Mouse (Mus musculus): ENCODE measurements around the gene Pigk.

The Pigk gene

GRCm38 (mm10) chr3:152713991-152714902, at the start of gene Pigk:
Gene Pigk, plus strand, starts transcription at chr3:152714100.
- peak; percentile 96 for DNase-seq (ENCODE audit: low read depth)

DNA sequence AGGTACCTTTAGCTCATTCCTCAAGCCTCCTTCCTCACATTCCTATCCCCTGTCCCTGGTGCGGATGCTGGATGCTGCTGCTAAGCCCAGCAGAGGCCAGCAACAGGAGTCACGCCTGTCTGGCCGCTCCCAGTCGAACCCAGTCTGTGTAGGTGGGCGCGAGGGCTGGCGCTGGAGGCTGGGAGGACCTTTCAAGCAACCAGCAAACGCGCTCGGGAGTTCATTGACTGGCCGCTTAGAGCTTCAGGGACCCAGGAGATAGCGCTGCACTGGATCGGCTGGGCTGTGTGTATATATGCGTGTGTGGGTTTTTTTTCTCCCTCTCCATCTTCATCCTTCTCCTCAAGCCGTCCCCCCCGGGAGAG, 46.9 kb upstream of the Pigk start:
- no peak for DNase-seq (ENCODE audit: low read depth)

DNA sequence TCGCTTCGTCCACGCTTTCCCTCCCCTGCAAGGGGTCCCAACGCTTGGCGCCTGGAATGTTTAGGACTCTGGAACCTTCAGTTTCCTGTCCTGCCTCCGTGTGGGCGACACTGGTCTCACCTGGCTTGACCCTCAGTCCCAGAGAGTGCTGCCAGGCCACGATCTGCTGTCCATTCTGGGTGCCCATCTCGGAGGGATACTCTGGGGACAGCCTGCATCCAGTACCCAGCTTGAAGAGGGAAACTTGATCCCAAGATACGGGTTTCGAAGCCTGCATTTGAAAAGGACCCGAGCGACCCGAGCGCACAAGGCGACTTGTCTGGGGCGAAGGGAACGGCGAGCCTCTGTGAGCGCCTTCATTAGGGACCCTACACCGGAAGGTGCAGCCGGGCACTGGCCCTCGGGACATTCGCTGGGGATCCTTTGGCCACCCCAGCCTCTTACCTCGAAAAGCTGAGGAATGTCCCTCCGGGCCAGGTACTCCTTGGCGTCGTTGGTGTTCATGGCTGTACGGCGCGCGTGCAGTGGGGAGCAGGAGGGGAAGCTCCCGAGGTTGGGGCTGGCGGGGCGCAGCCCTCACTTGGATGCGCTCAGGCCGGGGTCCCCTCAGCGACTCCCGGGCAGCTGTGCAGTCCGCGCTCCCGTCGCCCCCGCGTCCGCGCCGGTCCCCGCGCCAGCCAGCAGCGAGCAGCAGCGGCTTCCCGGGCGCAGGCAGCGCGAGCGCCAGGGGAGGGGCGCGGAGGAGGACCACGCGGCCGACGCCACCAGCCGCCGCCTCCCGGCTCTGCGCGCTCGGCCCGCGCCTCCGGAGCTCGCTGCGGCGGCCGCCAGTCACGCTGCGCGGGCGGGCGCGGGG, 46.3 kb upstream of the Pigk start:
- DNase-seq (ENCODE audit: low read depth): no peak

DNA sequence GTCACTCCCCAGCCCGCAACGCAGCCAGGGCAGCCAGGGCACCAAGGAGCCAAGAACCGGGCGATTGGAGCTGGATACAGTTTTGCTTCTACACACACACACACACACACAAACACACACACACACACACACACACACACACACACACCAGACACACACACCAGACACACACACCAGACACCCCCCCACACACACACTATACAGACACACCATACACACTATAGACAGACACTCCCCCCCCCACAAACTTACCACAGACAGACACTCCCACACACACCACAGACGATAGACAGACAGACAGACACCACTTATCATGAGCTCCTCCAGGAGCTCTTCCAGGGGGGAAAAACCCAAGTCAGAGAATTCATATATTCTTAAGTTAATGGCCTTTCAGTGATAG, 45.7 kb upstream of the Pigk start, which contains the start of gene Ak5:
Ak5 (minus strand) TSS at position 122 of the 400 bp plus-strand sequence.
- DNase-seq (ENCODE audit: low read depth): no peak

DNA sequence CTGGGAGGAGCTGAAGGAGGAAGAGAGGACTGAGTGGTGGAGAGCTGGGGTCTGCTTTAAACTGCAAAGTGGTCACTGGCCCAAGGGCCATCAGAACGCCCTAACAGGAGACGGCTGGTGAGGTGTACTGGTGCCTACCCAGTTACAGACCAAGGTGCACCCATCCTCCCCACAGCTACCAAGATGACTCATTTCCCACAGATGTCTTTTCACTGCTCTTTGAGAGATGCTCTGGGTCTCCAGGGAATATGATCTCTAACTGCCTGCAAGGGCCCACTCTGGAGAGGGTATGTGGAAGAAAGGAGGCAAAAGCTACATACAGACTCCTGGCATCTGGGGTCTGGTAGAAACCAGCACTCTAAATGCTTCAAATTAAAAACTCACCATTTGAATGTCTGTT, 45.1 kb upstream of the Pigk start:
- no peak for DNase-seq (ENCODE audit: low read depth)

DNA sequence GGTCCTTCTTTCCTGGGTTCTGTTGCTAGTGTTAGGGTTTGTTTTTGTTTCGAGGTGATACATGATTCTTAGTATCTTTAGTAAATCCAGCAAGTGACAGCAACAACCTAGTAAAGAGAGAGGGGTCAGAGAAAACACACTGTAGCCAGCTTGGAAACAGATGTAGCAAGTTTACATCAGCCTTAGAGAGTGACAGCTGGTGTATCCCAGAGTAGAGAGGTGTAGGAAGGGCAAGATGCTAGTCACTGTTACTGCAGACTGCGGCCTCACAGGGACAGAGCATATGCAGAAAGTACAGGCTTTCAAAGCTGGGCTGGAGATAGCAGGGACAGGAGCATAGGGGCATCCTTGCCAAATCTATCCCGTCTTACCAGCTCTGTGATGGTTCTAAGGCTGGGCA, 44.1 kb upstream of the Pigk start:
- DNase-seq (ENCODE audit: low read depth): no peak

DNA sequence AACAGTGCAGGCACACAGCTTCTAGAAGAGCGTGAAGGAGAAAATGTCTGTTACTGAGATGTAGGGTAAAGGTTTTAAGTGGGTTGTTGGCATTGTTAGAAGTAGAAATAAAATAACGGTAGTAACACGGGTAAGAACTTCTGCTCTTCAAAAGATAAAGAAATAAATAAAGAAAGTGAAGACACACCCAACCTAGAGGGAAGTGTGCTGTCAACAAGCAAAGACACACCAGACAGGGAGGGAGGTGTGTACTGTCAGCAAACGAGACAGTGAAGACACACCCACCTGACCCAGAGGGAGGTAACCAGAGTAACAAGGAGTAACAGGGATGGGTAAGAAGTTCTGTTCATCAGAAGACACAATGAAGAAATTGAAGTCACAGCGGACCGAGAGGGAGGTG, 39.2 kb upstream of the Pigk start:
- DNase-seq (ENCODE audit: low read depth): no peak

DNA sequence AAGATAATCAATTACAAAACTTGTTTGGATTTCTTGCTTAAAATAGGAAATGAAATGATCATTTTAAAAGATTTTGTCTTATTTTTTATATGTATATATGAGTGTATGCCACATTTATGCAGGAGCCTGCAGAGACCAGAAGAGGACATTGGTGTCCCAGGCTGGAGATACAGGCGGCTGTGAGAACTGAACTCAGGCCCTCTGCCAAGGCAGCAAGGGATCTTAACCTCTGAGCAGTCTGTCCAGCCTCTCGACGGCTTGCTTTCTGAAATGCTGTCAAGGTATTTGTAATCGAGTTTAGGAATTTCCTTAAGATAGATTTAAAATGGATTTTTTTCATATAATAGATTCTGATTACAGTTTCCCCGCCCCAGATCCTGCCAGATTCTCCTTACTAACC, 25.4 kb upstream of the Pigk start:
- DNase-seq (ENCODE audit: low read depth): no peak

DNA sequence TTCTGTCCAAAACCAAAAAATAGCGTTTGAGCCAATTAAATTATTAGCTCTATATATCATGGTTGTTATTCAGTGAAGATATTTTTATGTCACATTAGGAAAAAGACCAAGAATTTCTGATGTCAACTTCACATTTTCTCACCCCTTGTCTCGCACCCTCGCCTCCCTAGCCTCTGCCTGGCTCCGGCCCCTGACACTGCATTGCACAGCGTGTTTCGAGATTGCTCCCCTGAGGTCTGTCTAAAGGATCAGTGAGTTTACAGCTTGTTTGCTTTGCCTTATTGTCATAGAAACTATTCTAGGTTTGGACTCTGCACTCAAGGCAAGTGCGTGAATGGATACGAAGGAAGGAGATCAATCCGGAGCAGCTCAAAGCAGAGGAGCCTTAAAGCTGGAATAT, 24.8 kb upstream of the Pigk start:
- DNase-seq (ENCODE audit: low read depth): no peak

GRCm38 (mm10) chr3:152694950-152695349, 18.9 kb upstream of the Pigk start:
- no peak for DNase-seq (ENCODE audit: low read depth)

DNA sequence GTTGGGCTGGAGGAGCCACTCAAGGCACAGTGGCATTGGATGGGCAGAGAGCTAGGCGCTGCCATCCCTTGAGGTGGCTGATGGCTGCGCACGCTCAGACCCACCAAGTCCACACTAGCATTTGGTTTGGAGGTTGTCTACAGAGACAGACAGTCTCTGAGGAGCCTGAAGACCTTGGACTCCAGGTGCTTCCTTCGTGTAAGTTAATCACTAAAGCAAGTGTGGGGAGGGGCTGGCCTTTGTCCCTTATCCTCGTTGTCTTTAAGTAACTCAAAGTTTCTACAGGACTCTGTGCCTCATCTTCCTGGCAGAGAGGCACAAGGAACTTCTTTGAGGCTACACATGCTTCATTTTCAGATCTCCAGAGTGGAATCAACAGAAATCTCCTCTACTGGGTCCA, 15.9 kb upstream of the Pigk start:
- no peak for DNase-seq (ENCODE audit: low read depth)

DNA sequence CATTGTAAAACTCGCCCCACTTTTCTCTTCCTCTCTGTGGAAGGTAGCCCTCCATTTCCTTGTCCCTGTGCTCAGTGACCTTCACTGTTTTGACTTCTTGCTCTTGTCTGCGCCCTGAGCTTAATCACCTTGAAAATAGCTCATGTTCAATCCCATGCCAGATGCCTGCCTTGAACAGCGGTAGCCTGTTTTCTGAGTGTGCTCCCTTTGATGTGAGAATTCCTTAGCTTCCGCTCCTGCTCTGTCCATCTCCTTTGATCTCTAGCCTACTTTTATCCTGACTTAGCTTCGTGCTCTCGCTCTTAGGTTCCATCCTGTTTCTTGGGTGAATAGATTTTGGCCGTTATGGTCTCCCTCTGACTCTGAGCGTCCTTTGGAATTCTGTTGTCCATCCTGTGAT, 14.6 kb upstream of the Pigk start:
- no peak for DNase-seq (ENCODE audit: low read depth)

GRCm38 (mm10) chr3:152701536-152701935, 12.4 kb upstream of the Pigk start:
- DNase-seq (ENCODE audit: low read depth): peak; percentile 42

DNA sequence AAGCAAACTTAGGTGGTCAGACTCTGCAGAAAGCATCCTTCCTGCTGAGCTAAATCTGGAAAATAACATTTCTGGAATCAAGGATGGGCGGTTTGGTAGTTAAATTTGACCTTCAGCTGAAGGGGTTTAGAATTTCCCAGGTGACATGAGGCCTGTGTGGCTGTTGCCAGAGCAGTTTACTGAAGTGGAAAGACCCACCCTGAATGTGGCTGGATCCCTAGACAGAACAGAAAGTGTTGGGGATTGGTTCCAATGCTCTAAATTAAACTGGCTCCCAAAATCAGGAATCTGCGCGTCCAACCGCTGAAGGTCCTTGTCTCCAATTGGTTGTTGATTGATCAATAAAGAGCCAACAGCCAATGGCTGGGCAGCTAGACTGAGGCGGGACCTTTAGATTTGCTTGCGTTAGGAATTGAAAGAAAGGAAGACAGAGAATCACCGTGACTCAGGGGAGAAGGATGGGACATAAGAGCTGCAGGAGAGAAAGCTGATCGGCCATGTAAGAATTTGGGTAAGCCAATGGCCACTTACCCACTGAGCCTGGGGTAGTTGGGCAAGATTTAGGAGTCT, 11.5 kb upstream of the Pigk start:
- DNase-seq (ENCODE audit: low read depth): no peak

- no peak for DNase-seq (ENCODE audit: low read depth)
Measured at GRCm38 (mm10) chr3:152705826-152706225, 8.1 kb upstream of the Pigk start.

GRCm38 (mm10) chr3:152706901-152707300, 7.0 kb upstream of the Pigk start:
- no peak for DNase-seq (ENCODE audit: low read depth)

GRCm38 (mm10) chr3:152707321-152707823, 6.5 kb upstream of the Pigk start:
- DNase-seq (ENCODE audit: low read depth): no peak

DNA sequence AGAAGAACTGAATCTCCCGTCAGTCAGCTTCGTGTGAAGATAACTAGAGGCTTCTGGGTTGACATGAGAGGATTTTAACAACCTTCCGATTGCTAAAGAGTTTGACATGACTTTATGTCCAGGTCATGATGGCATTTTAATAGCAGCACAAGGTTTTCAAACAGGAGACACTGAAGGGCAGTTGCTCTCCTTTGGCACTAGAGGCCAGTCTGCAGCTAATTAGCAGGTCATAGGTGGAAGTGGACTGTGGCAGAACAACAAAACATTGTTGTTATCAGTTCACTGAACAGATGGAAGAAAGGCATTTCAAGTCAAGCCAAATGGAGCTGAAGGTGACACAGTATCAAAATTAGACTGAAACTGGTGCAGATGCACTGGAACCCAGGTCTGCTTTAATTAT, 4.0 kb upstream of the Pigk start:
- no peak for DNase-seq (ENCODE audit: low read depth)

- DNase-seq (ENCODE audit: low read depth): no peak
Measured at GRCm38 (mm10) chr3:152712957-152713356, 943 bp upstream of the Pigk start.

- peak; percentile 33 for DNase-seq (ENCODE audit: low read depth)
Measured at GRCm38 (mm10) chr3:152721301-152721700, 7.4 kb downstream of the Pigk start.

- no peak for DNase-seq (ENCODE audit: low read depth)
Measured at GRCm38 (mm10) chr3:152722836-152723235, 8.9 kb downstream of the Pigk start.

DNA sequence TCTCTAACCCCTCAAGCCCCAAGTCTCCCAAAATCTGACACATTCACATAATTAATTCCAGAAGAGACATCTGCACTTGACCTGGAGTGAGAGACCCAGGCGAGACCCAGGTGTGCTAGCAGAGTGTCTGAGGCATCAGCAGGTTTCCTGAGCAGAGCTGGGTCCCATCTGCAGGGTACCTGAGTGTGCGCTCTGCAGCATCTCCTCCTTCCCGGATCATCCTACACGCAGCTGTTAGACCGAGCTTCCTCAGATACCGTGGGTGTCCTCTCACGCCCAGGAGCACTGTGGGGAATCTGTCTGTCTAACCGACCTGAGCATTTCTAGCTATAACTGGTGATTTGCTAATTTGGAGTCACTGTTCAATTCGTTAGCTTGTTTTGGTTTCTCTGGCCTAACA, 10.5 kb downstream of the Pigk start:
- no peak for DNase-seq (ENCODE audit: low read depth)

DNA sequence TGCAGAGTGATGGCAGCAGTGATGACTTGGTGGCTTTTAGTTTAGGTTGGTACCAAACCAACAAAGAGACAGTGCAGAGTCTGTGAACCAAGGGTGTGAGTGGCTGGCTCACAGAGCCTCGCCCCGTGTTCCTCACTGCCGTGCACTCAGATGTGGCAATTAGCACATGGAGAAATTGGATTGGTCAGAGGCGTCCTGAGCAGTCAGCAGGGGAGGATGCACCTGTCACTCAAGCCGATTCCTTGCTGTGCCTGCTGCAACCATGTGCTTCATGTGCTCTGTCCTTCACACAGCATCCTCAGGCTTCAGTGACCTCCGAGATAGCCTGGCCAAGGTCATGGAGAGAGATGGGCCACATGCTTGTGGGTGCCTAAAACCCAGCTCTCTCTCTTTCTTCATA, 14.3 kb downstream of the Pigk start:
- no peak for DNase-seq (ENCODE audit: low read depth)

Data from induced T-regulatory cell, adult 2 months (primary cell).